Mouse (Mus musculus): ENCODE results near the gene Plin2. TPM values are rescaled to one million over a fixed set of nuclear protein-coding genes. Genes with fewer than 3 reads are reported as not detected.

The Plin2 gene
- polyA plus RNA-seq, 1 experiment from 2014 or later: 144 TPM

GRCm38 (mm10) chr4:86695081-86695480 lies 25.2 kb upstream of the Plin2 start:
- no peaks in the 10 kb centered on the region for H3K27me3 ChIP-seq
- H3K9me3 ChIP-seq (replicated peaks): no peaks in the 10 kb centered on the region
- H3K36me3 ChIP-seq: no peaks in the 10 kb centered on the region
- DNase-seq (peak; percentile 50), ATAC-seq (ENCODE audit: low read depth) (peak; percentile 44; the same call in 1 of the 2 replicates)
- no peak overlapping the region for H3K4me2 ChIP-seq
- H3K9ac ChIP-seq: no peak overlapping the region
- H3K27ac ChIP-seq: no peak overlapping the region
- WGBS (ENCODE audit: insufficient replicate concordance): 28% methylated on average over 6 of the region's 6 CpGs
- H3K4me1 ChIP-seq (replicated peaks): peaks cover 9% of the 10 kb centered on the region
- H3K4me3 ChIP-seq (replicated peaks): no peak overlapping the region

GRCm38 (mm10) chr4:86692931-86693330 lies 23.1 kb upstream of the Plin2 start:
- no peaks in the 10 kb centered on the region for H3K36me3 ChIP-seq
- H3K4me2 ChIP-seq: no peak overlapping the region
- no peak overlapping the region for H3K9ac ChIP-seq
- H3K4me3 ChIP-seq (replicated peaks): no peak overlapping the region
- H3K27me3 ChIP-seq: no peaks in the 10 kb centered on the region
- no peak overlapping the region for H3K27ac ChIP-seq
- no peak for DNase-seq
- H3K4me1 ChIP-seq (replicated peaks): peaks cover 19% of the 10 kb centered on the region
- no peak for ATAC-seq (ENCODE audit: low read depth)
- H3K9me3 ChIP-seq (replicated peaks): no peaks in the 10 kb centered on the region
- WGBS (ENCODE audit: insufficient replicate concordance): 79% methylated on average over 7 of the region's 7 CpGs

GRCm38 (mm10) chr4:86691290-86691689 lies 21.4 kb upstream of the Plin2 start:
- ATAC-seq (ENCODE audit: low read depth) (no peak), DNase-seq (no peak)
- Histone ChIP-seq H3K36me3 (no peaks in the 10 kb centered on the region), H3K4me1 (replicated peaks) (peaks cover 25% of the 10 kb centered on the region), H3K9ac (no peak overlapping the region), H3K4me3 (replicated peaks) (no peak overlapping the region), H3K9me3 (replicated peaks) (no peaks in the 10 kb centered on the region), H3K27me3 (no peaks in the 10 kb centered on the region), H3K27ac (no peak overlapping the region), H3K4me2 (no peak overlapping the region)
- WGBS (ENCODE audit: insufficient replicate concordance): 76% methylated on average over 4 of the region's 4 CpGs

GRCm38 (mm10) chr4:86690768-86691167 lies 20.9 kb upstream of the Plin2 start:
- H3K9ac ChIP-seq: no peak overlapping the region
- H3K9me3 ChIP-seq (replicated peaks): no peaks in the 10 kb centered on the region
- WGBS (ENCODE audit: insufficient replicate concordance): 71% methylated on average over 6 of the region's 6 CpGs

GRCm38 (mm10) chr4:86690194-86690593 lies 20.3 kb upstream of the Plin2 start:
- WGBS (ENCODE audit: insufficient replicate concordance): 18% methylated on average over 7 of the region's 7 CpGs
- no peaks in the 10 kb centered on the region for H3K36me3 ChIP-seq

More at GRCm38 (mm10) chr4:86690768-86691167, 20.9 kb upstream of the Plin2 start:
- Histone ChIP-seq H3K4me2 (no peak overlapping the region), H3K4me3 (replicated peaks) (no peak overlapping the region), H3K4me1 (replicated peaks) (peaks cover 30% of the 10 kb centered on the region), H3K27me3 (no peaks in the 10 kb centered on the region), H3K27ac (peak overlapping the region; percentile 54; the same call in 1 of the 2 replicates), H3K36me3 (no peaks in the 10 kb centered on the region)
- ATAC-seq (ENCODE audit: low read depth) (no peak), DNase-seq (no peak)

GRCm38 (mm10) chr4:86689056-86689735 lies 19.3 kb upstream of the Plin2 start:
- no peak for ATAC-seq (ENCODE audit: low read depth)
- peak overlapping the region; percentile 54 for H3K27ac ChIP-seq
- H3K4me3 ChIP-seq (replicated peaks): no peak overlapping the region
- no peaks in the 10 kb centered on the region for H3K36me3 ChIP-seq
- H3K9ac ChIP-seq: no peak overlapping the region
- H3K4me2 ChIP-seq: no peak overlapping the region
- DNase-seq: no peak
- H3K9me3 ChIP-seq (replicated peaks): no peaks in the 10 kb centered on the region
- H3K27me3 ChIP-seq: no peaks in the 10 kb centered on the region
- 56% methylated on average over 10 of the region's 10 CpGs for WGBS (ENCODE audit: insufficient replicate concordance)
- peaks cover 37% of the 10 kb centered on the region for H3K4me1 ChIP-seq (replicated peaks)

More at GRCm38 (mm10) chr4:86690194-86690593, 20.3 kb upstream of the Plin2 start:
- peak; percentile 70 for ATAC-seq (ENCODE audit: low read depth)
- Histone ChIP-seq H3K4me1 (replicated peaks) (peaks cover 36% of the 10 kb centered on the region), H3K4me2 (no peak overlapping the region), H3K4me3 (replicated peaks) (no peak overlapping the region), H3K27ac (peak overlapping the region; percentile 54; the same call in 1 of the 2 replicates), H3K9me3 (replicated peaks) (no peaks in the 10 kb centered on the region), H3K27me3 (no peaks in the 10 kb centered on the region), H3K9ac (no peak overlapping the region)
- DNase-seq: no peak

- no peak for DNase-seq
- Histone ChIP-seq H3K4me3 (replicated peaks) (no peak overlapping the region), H3K4me2 (no peak overlapping the region), H3K9ac (no peak overlapping the region), H3K27ac (no peak overlapping the region), H3K27me3 (no peaks in the 10 kb centered on the region), H3K4me1 (replicated peaks) (peaks cover 48% of the 10 kb centered on the region), H3K9me3 (replicated peaks) (no peaks in the 10 kb centered on the region), H3K36me3 (no peaks in the 10 kb centered on the region)
- ATAC-seq (ENCODE audit: low read depth): 0 out of 2 replicates have a peak, but pooled peaks have one; percentile 30
- 21% methylated on average over 3 of the region's 3 CpGs for WGBS (ENCODE audit: insufficient replicate concordance)
Measured at GRCm38 (mm10) chr4:86686564-86686963, 16.7 kb upstream of the Plin2 start.

GRCm38 (mm10) chr4:86686009-86686366 lies 16.1 kb upstream of the Plin2 start:
- Histone ChIP-seq H3K9ac (no peak overlapping the region), H3K9me3 (replicated peaks) (no peaks in the 10 kb centered on the region), H3K4me2 (no peak overlapping the region), H3K4me3 (replicated peaks) (no peak overlapping the region), H3K36me3 (no peaks in the 10 kb centered on the region), H3K4me1 (replicated peaks) (peaks cover 48% of the 10 kb centered on the region), H3K27ac (no peak overlapping the region), H3K27me3 (no peaks in the 10 kb centered on the region)
- DNase-seq (no peak), ATAC-seq (ENCODE audit: low read depth) (no peak)
- 40% methylated on average over 2 of the region's 2 CpGs for WGBS (ENCODE audit: insufficient replicate concordance)

- Histone ChIP-seq H3K27me3 (no peaks in the 10 kb centered on the region), H3K9ac (no peak overlapping the region), H3K4me3 (replicated peaks) (no peak overlapping the region), H3K4me2 (no peak overlapping the region), H3K4me1 (replicated peaks) (peaks cover 44% of the 10 kb centered on the region), H3K36me3 (no peaks in the 10 kb centered on the region), H3K9me3 (replicated peaks) (no peaks in the 10 kb centered on the region), H3K27ac (no peak overlapping the region)
- WGBS (ENCODE audit: insufficient replicate concordance): 69% methylated on average over 11 of the region's 11 CpGs
- ATAC-seq (ENCODE audit: low read depth) (no peak), DNase-seq (no peak)
Measured at GRCm38 (mm10) chr4:86685231-86686008, 15.6 kb upstream of the Plin2 start.

- 78% methylated on average over 6 of the region's 6 CpGs for WGBS (ENCODE audit: insufficient replicate concordance)
- no peak for ATAC-seq (ENCODE audit: low read depth)
- no peaks in the 10 kb centered on the region for H3K27me3 ChIP-seq
Measured at GRCm38 (mm10) chr4:86684806-86685205, 14.9 kb upstream of the Plin2 start.

GRCm38 (mm10) chr4:86683746-86684145 lies 13.9 kb upstream of the Plin2 start:
- Histone ChIP-seq H3K9me3 (replicated peaks) (no peaks in the 10 kb centered on the region), H3K4me1 (replicated peaks) (peaks cover 35% of the 10 kb centered on the region), H3K27me3 (no peaks in the 10 kb centered on the region), H3K27ac (no peak overlapping the region), H3K36me3 (no peaks in the 10 kb centered on the region), H3K4me3 (replicated peaks) (no peak overlapping the region), H3K4me2 (no peak overlapping the region), H3K9ac (no peak overlapping the region)
- DNase-seq (no peak), ATAC-seq (ENCODE audit: low read depth) (no peak)
- 84% methylated on average over 5 of the region's 5 CpGs for WGBS (ENCODE audit: insufficient replicate concordance)

More at GRCm38 (mm10) chr4:86684806-86685205, 14.9 kb upstream of the Plin2 start:
- Histone ChIP-seq H3K36me3 (no peaks in the 10 kb centered on the region), H3K9me3 (replicated peaks) (no peaks in the 10 kb centered on the region), H3K4me2 (no peak overlapping the region), H3K27ac (no peak overlapping the region), H3K9ac (no peak overlapping the region), H3K4me1 (replicated peaks) (peaks cover 43% of the 10 kb centered on the region), H3K4me3 (replicated peaks) (no peak overlapping the region)
- DNase-seq: no peak

All from liver, embryonic 13.5 days (tissue).